Mouse (Mus musculus): Measurements from ENCODE around the gene Vps4a. TPM values are rescaled to one million over a fixed set of nuclear protein-coding genes. Genes with fewer than 3 reads are reported as not detected.
"Not testable (repeated sequence)": the region's sequence is repeated elsewhere in the genome, so short reads cannot be mapped to it uniquely, and the experiment has no call there.

Vps4a gene
- polyA plus RNA-seq (2015; fragmentation: Nextera tagmentation; extraction: Ambion mirVana), result 59.5 and 63.3 TPM in 2 replicates

GRCm38 (mm10) chr8:107030650-107031576 lies at the start of gene Vps4a:
TSS of gene Vps4a (plus strand) at chr8:107031222.
- Histone ChIP-seq H3K4me3 (replicated peaks) (peak within 1 kb of the TSS; percentile 99), H3K27me3 (replicated peaks) (no peaks in the 10 kb centered on the region), H3K36me3 (no peaks in the 10 kb centered on the region), H3K9me3 (no peaks in the 10 kb centered on the region), H3K4me1 (replicated peaks) (peaks cover 10% of the 10 kb centered on the region), H3K4me2 (replicated peaks) (peak within 1 kb of the TSS; percentile 74), H3K9ac (peak within 1 kb of the TSS; percentile 99), H3K27ac (peak within 1 kb of the TSS; percentile 79)
- peak; percentile 97 for ATAC-seq
- WGBS, result 4% methylated on average over 65 of the region's 66 CpGs

- Histone ChIP-seq H3K36me3 (no peaks in the 10 kb centered on the region), H3K9ac (no peak overlapping the region), H3K9me3 (no peaks in the 10 kb centered on the region), H3K4me1 (replicated peaks) (no peaks in the 10 kb centered on the region), H3K27ac (no peak overlapping the region), H3K4me2 (replicated peaks) (no peak overlapping the region), H3K4me3 (replicated peaks) (no peak overlapping the region), H3K27me3 (replicated peaks) (no peaks in the 10 kb centered on the region)
- ATAC-seq, result no peak
- 74% methylated on average over 9 of the region's 9 CpGs for WGBS
Measured at GRCm38 (mm10) chr8:106985404-106985821, 45.6 kb upstream of the Vps4a start.

DNA sequence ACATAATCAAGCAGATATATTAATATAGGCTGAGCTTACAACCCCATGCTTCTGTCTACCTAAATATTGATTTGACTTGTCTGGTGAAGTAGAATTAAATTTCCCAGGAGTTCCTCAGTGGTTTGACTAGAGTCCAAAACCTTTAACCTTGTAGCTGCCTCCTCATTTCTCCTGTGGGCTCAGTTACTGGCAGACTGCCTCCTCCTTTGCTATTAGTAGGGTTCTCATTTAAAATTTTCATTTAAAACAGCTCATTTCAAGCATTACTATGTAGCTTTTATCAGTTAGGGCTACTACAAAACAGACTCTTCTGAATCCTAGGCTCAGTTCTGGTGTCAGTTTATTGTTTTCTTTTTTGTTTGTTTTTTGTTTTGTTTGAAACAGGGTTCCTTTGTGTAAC lies 45.1 kb upstream of the Vps4a start:
- no peaks in the 10 kb centered on the region for H3K27me3 ChIP-seq (replicated peaks)
- no peak for ATAC-seq
- H3K4me1 ChIP-seq (replicated peaks), result no peaks in the 10 kb centered on the region

DNA sequence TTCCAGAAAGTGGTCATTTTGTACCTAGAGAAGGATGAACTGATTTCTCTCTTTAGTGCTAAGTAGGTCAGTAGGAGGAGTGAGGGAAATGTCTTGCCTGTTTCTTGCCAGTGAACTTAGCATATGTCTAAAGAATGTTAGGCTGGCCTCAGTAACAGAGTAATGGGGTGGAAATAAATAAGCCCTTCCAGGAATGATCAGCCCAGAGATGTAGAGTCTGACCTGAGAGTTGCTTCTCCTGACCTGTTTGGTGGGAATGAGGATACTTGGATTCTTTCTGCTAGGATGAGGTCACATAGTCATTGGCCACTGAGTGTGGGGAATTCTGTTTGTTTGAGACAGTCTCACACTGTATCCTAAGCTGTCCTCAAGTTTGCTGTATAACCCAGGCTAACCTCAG lies 43.5 kb upstream of the Vps4a start:
- Histone ChIP-seq H3K36me3 (peaks cover 3% of the 10 kb centered on the region; the same call in 1 of the 2 replicates), H3K27me3 (replicated peaks) (no peaks in the 10 kb centered on the region), H3K9me3 (no peaks in the 10 kb centered on the region), H3K4me3 (replicated peaks) (no peak overlapping the region), H3K27ac (no peak overlapping the region), H3K9ac (no peak overlapping the region), H3K4me1 (replicated peaks) (no peaks in the 10 kb centered on the region), H3K4me2 (replicated peaks) (no peak overlapping the region)
- ATAC-seq, result no peak

More for the DNA sequence above, 45.1 kb upstream of the Vps4a start:
- no peak overlapping the region for H3K4me3 ChIP-seq (replicated peaks)
- no peaks in the 10 kb centered on the region for H3K9me3 ChIP-seq
- H3K36me3 ChIP-seq, result no peaks in the 10 kb centered on the region
- H3K27ac ChIP-seq, result no peak overlapping the region
- no peak overlapping the region for H3K9ac ChIP-seq
- no peak overlapping the region for H3K4me2 ChIP-seq (replicated peaks)

- H3K27ac ChIP-seq, result no peak overlapping the region
- no peak overlapping the region for H3K4me3 ChIP-seq (replicated peaks)
- no peak overlapping the region for H3K9ac ChIP-seq
- H3K4me2 ChIP-seq (replicated peaks), result no peak overlapping the region
- no peaks in the 10 kb centered on the region for H3K27me3 ChIP-seq (replicated peaks)
- 92% methylated on average over 7 of the region's 7 CpGs for WGBS
- no peaks in the 10 kb centered on the region for H3K4me1 ChIP-seq (replicated peaks)
- ATAC-seq, result no peak
- no peaks in the 10 kb centered on the region for H3K9me3 ChIP-seq
- peaks cover 3% of the 10 kb centered on the region; the same call in 1 of the 2 replicates for H3K36me3 ChIP-seq
Measured at GRCm38 (mm10) chr8:106991393-106991792, 39.6 kb upstream of the Vps4a start.

- WGBS, result 87% methylated on average over 4 of the region's 4 CpGs
- not testable (repeated sequence) for H3K4me1 ChIP-seq (replicated peaks); H3K9me3 ChIP-seq; ATAC-seq; H3K9ac ChIP-seq; H3K4me2 ChIP-seq (replicated peaks); H3K27ac ChIP-seq; H3K4me3 ChIP-seq (replicated peaks); H3K36me3 ChIP-seq; H3K27me3 ChIP-seq (replicated peaks)
Measured at GRCm38 (mm10) chr8:106996339-106996738, 34.7 kb upstream of the Vps4a start.

DNA sequence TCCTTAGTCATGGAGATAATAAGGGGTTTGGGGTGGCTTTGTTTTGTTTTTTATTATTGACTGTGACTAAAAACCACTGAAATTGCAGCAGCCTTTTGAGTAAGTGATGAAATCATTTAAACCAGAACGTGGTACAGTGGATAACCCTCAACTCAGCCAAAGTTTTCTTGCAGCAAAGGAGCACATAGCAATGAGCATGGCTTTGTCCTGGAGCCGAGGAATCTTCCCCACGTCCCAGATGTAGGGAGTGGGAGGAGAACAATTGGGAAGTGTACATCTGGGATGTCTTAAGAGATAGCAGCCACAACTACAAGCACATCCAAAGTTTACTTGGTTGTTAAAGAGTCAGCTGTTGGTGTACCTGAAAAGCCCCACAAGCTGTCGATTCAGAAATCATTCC lies 33.6 kb upstream of the Vps4a start:
- 88% methylated on average over 4 of the region's 4 CpGs for WGBS
- no peaks in the 10 kb centered on the region for H3K9me3 ChIP-seq
- H3K4me3 ChIP-seq (replicated peaks), result no peak overlapping the region
- H3K4me1 ChIP-seq (replicated peaks), result no peaks in the 10 kb centered on the region
- H3K4me2 ChIP-seq (replicated peaks), result no peak overlapping the region
- H3K9ac ChIP-seq, result no peak overlapping the region
- no peak for ATAC-seq
- no peaks in the 10 kb centered on the region for H3K27me3 ChIP-seq (replicated peaks)
- H3K36me3 ChIP-seq, result no peaks in the 10 kb centered on the region; the same call in 1 of the 2 replicates
- no peak overlapping the region for H3K27ac ChIP-seq

GRCm38 (mm10) chr8:106999068-106999467 lies 32.0 kb upstream of the Vps4a start:
- no peak overlapping the region for H3K4me3 ChIP-seq (replicated peaks)
- no peaks in the 10 kb centered on the region for H3K27me3 ChIP-seq (replicated peaks)
- no peaks in the 10 kb centered on the region for H3K9me3 ChIP-seq
- 80% methylated on average over 1 of the region's 1 CpGs for WGBS
- H3K9ac ChIP-seq, result no peak overlapping the region
- no peak for ATAC-seq
- H3K27ac ChIP-seq, result no peak overlapping the region
- H3K36me3 ChIP-seq, result peaks cover 3% of the 10 kb centered on the region; the same call in 1 of the 2 replicates
- H3K4me2 ChIP-seq (replicated peaks), result no peak overlapping the region
- H3K4me1 ChIP-seq (replicated peaks), result no peaks in the 10 kb centered on the region

DNA sequence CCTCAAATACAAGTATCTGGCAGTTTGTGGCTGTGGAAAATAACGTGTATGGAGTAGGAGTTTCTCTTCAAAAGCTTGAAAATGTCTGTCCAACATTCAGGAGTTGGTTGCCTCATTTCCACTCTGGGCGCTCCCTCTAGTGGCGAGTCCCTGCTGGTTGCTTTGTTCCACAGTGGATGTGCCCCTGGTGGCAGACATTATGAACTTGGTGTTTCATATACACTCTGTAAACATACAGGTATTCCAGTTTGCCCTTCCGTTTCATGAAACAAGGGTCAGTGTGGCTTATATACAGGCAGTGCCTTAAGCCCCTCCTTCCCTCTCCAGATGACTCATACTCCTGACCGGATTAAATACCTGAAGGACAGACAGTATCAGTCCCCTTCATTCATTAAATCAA lies 28.5 kb upstream of the Vps4a start:
- peak; percentile 88 for ATAC-seq
- WGBS, result 18% methylated on average over 5 of the region's 5 CpGs
- Histone ChIP-seq H3K4me2 (replicated peaks) (no peak overlapping the region), H3K4me3 (replicated peaks) (no peak overlapping the region), H3K9me3 (no peaks in the 10 kb centered on the region), H3K27me3 (replicated peaks) (no peaks in the 10 kb centered on the region), H3K9ac (no peak overlapping the region), H3K36me3 (peaks cover 3% of the 10 kb centered on the region; the same call in 1 of the 2 replicates), H3K4me1 (replicated peaks) (no peaks in the 10 kb centered on the region), H3K27ac (no peak overlapping the region)

DNA sequence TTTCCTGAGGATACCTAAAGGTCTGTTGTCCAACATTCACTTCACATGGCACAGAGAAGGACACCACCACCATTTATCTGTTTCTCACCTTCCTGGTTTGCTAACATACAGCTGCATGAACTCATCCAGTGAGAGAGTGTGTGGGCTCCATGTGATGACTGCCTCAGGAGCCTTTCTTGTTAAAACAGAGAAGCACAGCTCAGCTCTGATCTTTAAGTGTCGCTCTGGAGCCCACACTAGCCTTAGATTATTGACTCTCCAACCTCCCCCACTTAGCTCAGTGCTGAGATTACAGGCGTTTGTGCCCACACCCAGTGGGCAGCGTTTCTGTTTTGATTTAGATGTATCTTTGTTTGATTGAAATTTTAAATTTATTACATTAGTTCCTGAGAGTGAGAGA lies 23.2 kb upstream of the Vps4a start:
- ATAC-seq, result no peak
- no peaks in the 10 kb centered on the region for H3K9me3 ChIP-seq
- H3K27ac ChIP-seq, result no peak overlapping the region
- 0 out of 2 replicates have a peak, but pooled peaks cover 16% of the 10 kb centered on the region for H3K36me3 ChIP-seq
- H3K27me3 ChIP-seq (replicated peaks), result no peaks in the 10 kb centered on the region
- H3K4me1 ChIP-seq (replicated peaks), result no peaks in the 10 kb centered on the region
- H3K4me3 ChIP-seq (replicated peaks), result no peak overlapping the region
- 83% methylated on average over 3 of the region's 3 CpGs for WGBS
- no peak overlapping the region for H3K9ac ChIP-seq
- H3K4me2 ChIP-seq (replicated peaks), result no peak overlapping the region

- Histone ChIP-seq H3K36me3 (0 out of 2 replicates have a peak, but pooled peaks cover 12% of the 10 kb centered on the region), H3K27ac (no peak overlapping the region), H3K4me2 (replicated peaks) (no peak overlapping the region), H3K27me3 (replicated peaks) (no peaks in the 10 kb centered on the region), H3K4me3 (replicated peaks) (no peak overlapping the region), H3K9me3 (no peaks in the 10 kb centered on the region), H3K4me1 (replicated peaks) (no peaks in the 10 kb centered on the region), H3K9ac (no peak overlapping the region)
- WGBS, result 89% methylated on average over 2 of the region's 2 CpGs
- no peak for ATAC-seq
Measured at GRCm38 (mm10) chr8:107012666-107013065, 18.4 kb upstream of the Vps4a start.

DNA sequence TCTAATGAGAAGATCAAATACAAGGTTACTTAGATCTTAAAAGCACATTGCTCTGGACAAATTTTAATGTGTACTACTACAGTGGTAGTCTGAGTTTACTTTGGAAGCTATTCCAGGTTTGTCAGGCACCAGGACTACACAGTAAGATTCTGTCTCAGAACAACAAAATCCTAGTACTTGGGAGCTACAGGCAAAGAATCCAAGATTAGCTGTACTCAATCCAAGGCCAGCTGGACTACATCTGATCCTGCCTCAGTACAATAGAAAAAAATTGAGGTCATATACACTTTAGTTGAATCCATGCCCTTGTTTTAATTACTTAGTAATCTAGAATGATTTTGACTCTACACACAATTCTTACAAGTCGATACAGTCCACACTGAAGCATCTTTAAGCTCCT lies 16.1 kb upstream of the Vps4a start:
- ATAC-seq, result no peak
- Histone ChIP-seq H3K9ac (no peak overlapping the region), H3K27me3 (replicated peaks) (no peaks in the 10 kb centered on the region), H3K9me3 (no peaks in the 10 kb centered on the region), H3K36me3 (0 out of 2 replicates have a peak, but pooled peaks cover 6% of the 10 kb centered on the region), H3K4me3 (replicated peaks) (no peak overlapping the region), H3K27ac (no peak overlapping the region), H3K4me2 (replicated peaks) (no peak overlapping the region), H3K4me1 (replicated peaks) (no peaks in the 10 kb centered on the region)
- WGBS, result 78% methylated on average over 1 of the region's 1 CpGs

GRCm38 (mm10) chr8:107023479-107023878 lies 7.5 kb upstream of the Vps4a start:
- no peak overlapping the region for H3K27ac ChIP-seq
- no peak overlapping the region for H3K4me3 ChIP-seq (replicated peaks)
- H3K9ac ChIP-seq, result no peak overlapping the region
- WGBS, result 89% methylated on average over 8 of the region's 8 CpGs
- no peaks in the 10 kb centered on the region for H3K27me3 ChIP-seq (replicated peaks)
- H3K36me3 ChIP-seq, result no peaks in the 10 kb centered on the region
- H3K4me2 ChIP-seq (replicated peaks), result no peak overlapping the region
- no peaks in the 10 kb centered on the region for H3K4me1 ChIP-seq (replicated peaks)
- H3K9me3 ChIP-seq, result no peaks in the 10 kb centered on the region
- no peak for ATAC-seq

Data from intestine, embryonic 15.5 days (tissue).